Mouse (Mus musculus): ENCODE results near the gene Hmgn2.

GRCm38 (mm10) chr4:133929278-133929670 lies 39.2 kb downstream of the Hmgn2 start:
- no peak for TF ChIP-seq POLR2A (IDR thresholded peaks at IDR 0.05; ENCODE audit: low read depth, low read length)
- no peak for TF ChIP-seq CTCF (IDR thresholded peaks at IDR 0.05; ENCODE audit: extremely low read depth, insufficient read depth, insufficient read length, insufficient replicate concordance)

Data from spleen, adult 2 months (tissue).